Mouse (Mus musculus) olfactory bulb, adult 2 months (tissue): ENCODE results near the gene Osbpl5.

Experiments used
- CTCF ChIP-seq: fragments of 200-500 bp; IDR thresholded peaks from 2 replicates; pipeline ENCODE4 v1.5.1; 2012; ENCODE audit warnings: low read depth, mild to moderate bottlenecking, low read length, moderate library complexity; ENCODE audit not compliant: insufficient read depth
- POLR2A ChIP-seq: fragments of 200-500 bp; IDR thresholded peaks from 2 replicates; pipeline ENCODE4 v1.6.1; 2012; ENCODE audit warnings: mild to moderate bottlenecking, low read depth, low read length, moderate library complexity; ENCODE audit not compliant: insufficient read depth

- TF ChIP-seq POLR2A = peak; percentile 80
- TF ChIP-seq CTCF = no peak
These were observed 17.0 kb downstream of the Osbpl5 start for GRCm38 (mm10) chr7:143739511-143740461.
